Mouse (Mus musculus): Measurements from ENCODE around the gene Tgfb1. TPM values are rescaled to one million over a fixed set of nuclear protein-coding genes. Genes with fewer than 3 reads are reported as not detected.

Gene Tgfb1
- 14.9 and 17.7 TPM in 2 replicates for polyA plus RNA-seq (2015; fragmentation: Nextera tagmentation; extraction: Ambion mirVana)

GRCm38 (mm10) chr7:25686680-25687531 is at the start of gene Tgfb1:
Tgfb1 (plus strand) TSS chr7:25687002.

GRCm38 (mm10) chr7:25658657-25659472 is 27.9 kb upstream of the Tgfb1 start, which contains the start of the genes Bckdha and Exosc5:
Bckdha (minus strand) TSS chr7:25658981.
Exosc5 (plus strand) TSS chr7:25659164.

DNA sequence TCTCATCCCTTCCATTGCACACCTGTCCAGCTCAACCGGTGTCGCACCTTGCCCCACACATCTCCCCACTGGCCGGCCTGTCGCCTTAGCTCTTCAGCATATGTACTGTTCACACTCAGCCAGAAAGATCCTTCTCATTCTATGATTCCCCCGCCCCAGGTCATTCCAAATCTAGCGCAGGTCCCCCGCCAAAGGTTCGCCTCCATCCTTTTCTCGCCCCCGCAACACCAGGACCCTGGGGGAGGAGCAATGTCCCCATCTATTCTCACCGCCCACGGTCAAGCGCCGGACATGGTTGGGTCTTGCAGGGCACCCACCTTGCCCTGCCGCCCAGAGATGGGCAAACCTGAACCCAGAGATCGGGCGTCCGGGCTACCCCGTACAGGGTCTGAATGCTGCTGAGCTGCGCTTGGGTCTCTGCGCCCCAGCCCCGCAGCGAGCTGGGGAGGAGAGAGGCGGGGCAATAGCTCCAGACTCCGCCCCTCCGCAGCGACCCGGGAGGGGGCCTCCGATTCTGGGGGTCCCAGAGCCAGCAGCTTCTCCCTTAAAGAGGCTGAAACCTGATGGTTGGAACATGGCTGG is 12.0 kb upstream of the Tgfb1 start, which contains the start of gene Tmem91:
Tmem91 (minus strand) TSS at position 448 of the 582 bp plus-strand sequence.

GRCm38 (mm10) chr7:25680514-25681258 is 6.1 kb upstream of the Tgfb1 start, which contains the start of gene B9d2:
B9d2 (plus strand) TSS chr7:25680780.

GRCm38 (mm10) chr7:25718788-25719417 is 32.1 kb downstream of the Tgfb1 start, which contains the start of gene Ccdc97:
Ccdc97 (minus strand) TSS chr7:25719088.

Other genes with a start within 250 kb of the Tgfb1 start
- 6.6 and 10.4 TPM in 2 replicates for gene Ceacam1, start 209.4 kb upstream of the Tgfb1 start, polyA plus RNA-seq (2015; fragmentation: Nextera tagmentation; extraction: Ambion mirVana)
- gene Ceacam2, start 147.1 kb upstream of the Tgfb1 start, polyA plus RNA-seq (2015; fragmentation: Nextera tagmentation; extraction: Ambion mirVana): not detected in 2 replicates
- gene Erich4, start 71.1 kb upstream of the Tgfb1 start, polyA plus RNA-seq (2015; fragmentation: Nextera tagmentation; extraction: Ambion mirVana): not detected in 2 replicates
- gene Dmac2, start 67.6 kb upstream of the Tgfb1 start, polyA plus RNA-seq (2015; fragmentation: Nextera tagmentation; extraction: Ambion mirVana): 13.1 and 16.7 TPM in 2 replicates
- gene B3gnt8, start 60.3 kb upstream of the Tgfb1 start, polyA plus RNA-seq (2015; fragmentation: Nextera tagmentation; extraction: Ambion mirVana): 6.6 and 10.9 TPM in 2 replicates
- gene Bckdha, start 28.0 kb upstream of the Tgfb1 start, polyA plus RNA-seq (2015; fragmentation: Nextera tagmentation; extraction: Ambion mirVana): 28.4 and 36.6 TPM in 2 replicates
- 97.0 and 103 TPM in 2 replicates for gene Exosc5, start 27.8 kb upstream of the Tgfb1 start, polyA plus RNA-seq (2015; fragmentation: Nextera tagmentation; extraction: Ambion mirVana)
- 2.6 and 2.9 TPM in 2 replicates for gene Tmem91, start 11.8 kb upstream of the Tgfb1 start, polyA plus RNA-seq (2015; fragmentation: Nextera tagmentation; extraction: Ambion mirVana)
- gene B9d2, start 6.2 kb upstream of the Tgfb1 start, polyA plus RNA-seq (2015; fragmentation: Nextera tagmentation; extraction: Ambion mirVana): 38.0 and 44.5 TPM in 2 replicates
- gene Ccdc97, start 32.1 kb downstream of the Tgfb1 start, polyA plus RNA-seq (2015; fragmentation: Nextera tagmentation; extraction: Ambion mirVana): 10.8 and 11.4 TPM in 2 replicates
- 48.8 and 50.2 TPM in 2 replicates for gene Hnrnpul1, start 67.8 kb downstream of the Tgfb1 start, polyA plus RNA-seq (2015; fragmentation: Nextera tagmentation; extraction: Ambion mirVana)
- 53.3 and 71.1 TPM in 2 replicates for gene Axl, start 101.7 kb downstream of the Tgfb1 start, polyA plus RNA-seq (2015; fragmentation: Nextera tagmentation; extraction: Ambion mirVana)
- gene Cyp2s1, start 129.9 kb downstream of the Tgfb1 start, polyA plus RNA-seq (2015; fragmentation: Nextera tagmentation; extraction: Ambion mirVana): 17.3 and 31.2 TPM in 2 replicates
- not detected in 2 replicates for gene Cyp2b10, start 210.6 kb downstream of the Tgfb1 start, polyA plus RNA-seq (2015; fragmentation: Nextera tagmentation; extraction: Ambion mirVana)